In genomic region chr1:43065615-43066310, GRCm38 (mm10) we compare ENCODE assay signal across 8 mouse cellular contexts. TPM values are rescaled to one million over a fixed set of nuclear protein-coding genes. Genes with fewer than 3 reads are reported as not detected.
DNase-seq lines count a peak whose midpoint lies in the region; ATAC-seq and TF ChIP-seq lines count a peak whose summit lies in the region.

No protein-coding gene starts in this region.

- CTCF ChIA-PET in Patski (lab: Charles Lee) = interaction anchor here (1.0 to 3.1 kb wide), 3 partner anchors 8 to 152 kb away, joined by 3 to 11 read pairs (median 4); no protein-coding TSS in a partner anchor

- no peak overlapping the region for H3K9ac ChIP-seq in forebrain, embryonic 12.5 days
- H3K9ac ChIP-seq in hindbrain, embryonic 12.5 days = no peak overlapping the region
- no peak overlapping the region for H3K9ac ChIP-seq in lung, embryonic 15.5 days

- 50% methylated on average over 9 of the region's 9 CpGs for WGBS in forebrain, embryonic 12.5 days
- WGBS in hindbrain, embryonic 12.5 days = 53% methylated on average over 9 of the region's 9 CpGs
- WGBS in lung, embryonic 15.5 days = 38% methylated on average over 8 of the region's 9 CpGs

- ATAC-seq in Patski = no peak
- peak; percentile 83 for ATAC-seq in cerebellum, adult (ENCODE audit: insufficient number of reproducible peaks, low FRiP score, low TSS enrichment)
- peak; percentile 93 for ATAC-seq in forebrain, embryonic 12.5 days (ENCODE audit: low FRiP score)
- peak; percentile 94 for ATAC-seq in hindbrain, embryonic 12.5 days (ENCODE audit: low FRiP score)
- peak; percentile 63; the same call in 1 of the 2 replicates for ATAC-seq in lung, embryonic 15.5 days (ENCODE audit: borderline replicate concordance, extremely low read depth, low FRiP score, low TSS enrichment)

- no peaks in the 10 kb centered on the region for H3K4me1 ChIP-seq in forebrain, embryonic 12.5 days
- H3K4me1 ChIP-seq in hindbrain, embryonic 12.5 days = 0 out of 2 replicates have a peak, but pooled peaks cover 2% of the 10 kb centered on the region
- H3K4me1 ChIP-seq in lung, embryonic 15.5 days = no peaks in the 10 kb centered on the region

- in situ Hi-C loops in Patski (cut with MboI; ENCODE audit: low pct_unique_long_range_greater_than_20kb) = no loop called here

- peak; percentile 75 for TF ChIP-seq CTCF in Patski (IDR thresholded peaks at IDR 0.05)

- DNase-seq in Patski (ENCODE audit: low read depth, low spot score) = no peak
- DNase-seq in layer of hippocampus, adult 9-11 months = peak; percentile 62
- peak; percentile 88 for DNase-seq in retina, embryonic 14.5 days (ENCODE audit: low spot score)
- DNase-seq in natural killer cell, adult 2 months (ENCODE audit: low spot score in 2 of 2) = no peak

- H3K9me3 ChIP-seq in forebrain, embryonic 12.5 days = no peaks in the 10 kb centered on the region
- no peaks in the 10 kb centered on the region for H3K9me3 ChIP-seq in hindbrain, embryonic 12.5 days (replicated peaks)
- H3K9me3 ChIP-seq in lung, embryonic 15.5 days = no peaks in the 10 kb centered on the region

- POLR2A ChIA-PET in Patski (lab: Charles Lee) = no interaction called here

- no peak overlapping the region for H3K4me3 ChIP-seq in forebrain, embryonic 12.5 days (replicated peaks)
- no peak overlapping the region for H3K4me3 ChIP-seq in hindbrain, embryonic 12.5 days
- H3K4me3 ChIP-seq in lung, embryonic 15.5 days = no peak overlapping the region

- H3K27me3 ChIP-seq in Patski = no peaks in the 10 kb centered on the region
- no peaks in the 10 kb centered on the region for H3K27me3 ChIP-seq in forebrain, embryonic 12.5 days
- no peaks in the 10 kb centered on the region for H3K27me3 ChIP-seq in hindbrain, embryonic 12.5 days
- H3K27me3 ChIP-seq in lung, embryonic 15.5 days = no peaks in the 10 kb centered on the region

- no peak overlapping the region for H3K27ac ChIP-seq in forebrain, embryonic 12.5 days
- H3K27ac ChIP-seq in hindbrain, embryonic 12.5 days = no peak overlapping the region
- H3K27ac ChIP-seq in lung, embryonic 15.5 days = no peak overlapping the region

- no peak overlapping the region for H3K4me2 ChIP-seq in forebrain, embryonic 12.5 days
- H3K4me2 ChIP-seq in hindbrain, embryonic 12.5 days (replicated peaks) = no peak overlapping the region
- no peak overlapping the region for H3K4me2 ChIP-seq in lung, embryonic 15.5 days

- peaks cover 53% of the 10 kb centered on the region for H3K36me3 ChIP-seq in forebrain, embryonic 12.5 days (replicated peaks)
- peaks cover 35% of the 10 kb centered on the region for H3K36me3 ChIP-seq in hindbrain, embryonic 12.5 days
- peaks cover 6% of the 10 kb centered on the region; the same call in 1 of the 2 replicates for H3K36me3 ChIP-seq in lung, embryonic 15.5 days

RNA-seq across cellular contexts. Expression of gene Tgfbrap1, which starts 32.7 kb away (rescaled TPM):
- 24.4 TPM for polyA plus RNA-seq in Patski (2021)
- polyA plus RNA-seq in forebrain, embryonic 12.5 days (2016; fragmentation: Nextera tagmentation; extraction: Ambion mirVana) = 15.5 and 17.1 TPM in 2 replicates
- polyA plus RNA-seq in hindbrain, embryonic 12.5 days (2016; fragmentation: Nextera tagmentation; extraction: Ambion mirVana) = 16.9 and 17.2 TPM in 2 replicates
- 8.3 and 10.3 TPM in 2 replicates for polyA plus RNA-seq in lung, embryonic 15.5 days (2015; fragmentation: Nextera tagmentation; extraction: Ambion mirVana)

RNA-seq across cellular contexts. Expression of gene AI597479, which starts 32.7 kb away (rescaled TPM):
- 23.9 TPM for polyA plus RNA-seq in Patski (2021)
- polyA plus RNA-seq in forebrain, embryonic 12.5 days (2016; fragmentation: Nextera tagmentation; extraction: Ambion mirVana) = 42.9 and 48.5 TPM in 2 replicates
- polyA plus RNA-seq in hindbrain, embryonic 12.5 days (2016; fragmentation: Nextera tagmentation; extraction: Ambion mirVana) = 46.3 and 46.7 TPM in 2 replicates
- polyA plus RNA-seq in lung, embryonic 15.5 days (2015; fragmentation: Nextera tagmentation; extraction: Ambion mirVana) = 32.4 and 33.3 TPM in 2 replicates

Comparison
In these comparisons a context has a peak if more than half of its experiments do, and no peak if none do; other contexts are left out.
1. DNase-seq: peak in layer of hippocampus, adult 9-11 months (single experiment) and retina, embryonic 14.5 days (single experiment); none in Patski (single experiment) and natural killer cell, adult 2 months (0 of 2).